Mouse (Mus musculus) left cerebral cortex, adult 2 months (tissue): Measurements from ENCODE around the gene Spred3. TPM values are rescaled to one million over a fixed set of nuclear protein-coding genes. Genes with fewer than 3 reads are reported as not detected.

ENCODE experiments used
- DNase-seq, 2 experiments: peaks; one replicate each; pipeline ENCODE4 v3.0.0; 2021 to 2022; ENCODE audit warnings: low spot score in 2 of 2, mixed read lengths in 1 of 2; ENCODE audit errors: extremely low spot score in 1 of 2
- H3K27ac ChIP-seq: fragments of 200-600 bp; 2 replicates; pipeline ENCODE4 v1.8.1; 2022
- H3K4me3 ChIP-seq: fragments of 200-600 bp; 2 replicates; pipeline ENCODE4 v1.8.1; 2022
- CTCF ChIP-seq: fragments of 200-600 bp; IDR thresholded peaks from 2 replicates; pipeline ENCODE4 v1.8.1; 2022; ENCODE audit warnings: antibody characterized with exemption, mild to moderate bottlenecking, moderate library complexity
- intact Hi-C: fragments of 180-260 bp; cut with DNase I; formaldehyde crosslinking; loops from one replicate; pipeline ENCODE4 v1.15.1; 2025
- total RNA-seq, 2 experiments: library from RNA; stranded (reverse); gene quantifications; 2 replicates each; pipeline ENCODE4 v1.2.3; 2021

The Spred3 gene
- total RNA-seq, 2 experiments from 2014 or later: 56.0 to 59.3 TPM

DNA sequence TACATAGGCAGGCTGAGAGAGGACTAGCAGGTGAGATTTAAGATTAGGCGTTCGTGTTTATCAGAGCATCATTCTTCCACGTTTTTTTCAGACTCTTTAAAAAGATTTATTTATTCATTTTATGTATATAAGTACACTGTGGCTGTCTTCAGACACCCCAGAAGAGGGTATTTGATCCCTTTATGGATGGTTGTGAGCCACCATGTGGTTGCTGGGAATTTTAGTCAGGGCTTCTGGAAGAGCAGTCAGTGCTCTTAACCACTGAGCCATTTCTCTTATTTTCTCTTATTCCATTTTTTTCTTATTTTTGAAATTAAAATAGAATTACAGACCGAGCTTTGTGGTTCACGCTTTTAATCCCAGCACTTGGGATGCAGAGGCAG lies 10.6 kb upstream of the Spred3 start:
- intact Hi-C loops: loop anchor here (2.0 kb wide), 2 partner anchors 58 to 120 kb away; partner anchors contain the start of gene Yif1b

DNA sequence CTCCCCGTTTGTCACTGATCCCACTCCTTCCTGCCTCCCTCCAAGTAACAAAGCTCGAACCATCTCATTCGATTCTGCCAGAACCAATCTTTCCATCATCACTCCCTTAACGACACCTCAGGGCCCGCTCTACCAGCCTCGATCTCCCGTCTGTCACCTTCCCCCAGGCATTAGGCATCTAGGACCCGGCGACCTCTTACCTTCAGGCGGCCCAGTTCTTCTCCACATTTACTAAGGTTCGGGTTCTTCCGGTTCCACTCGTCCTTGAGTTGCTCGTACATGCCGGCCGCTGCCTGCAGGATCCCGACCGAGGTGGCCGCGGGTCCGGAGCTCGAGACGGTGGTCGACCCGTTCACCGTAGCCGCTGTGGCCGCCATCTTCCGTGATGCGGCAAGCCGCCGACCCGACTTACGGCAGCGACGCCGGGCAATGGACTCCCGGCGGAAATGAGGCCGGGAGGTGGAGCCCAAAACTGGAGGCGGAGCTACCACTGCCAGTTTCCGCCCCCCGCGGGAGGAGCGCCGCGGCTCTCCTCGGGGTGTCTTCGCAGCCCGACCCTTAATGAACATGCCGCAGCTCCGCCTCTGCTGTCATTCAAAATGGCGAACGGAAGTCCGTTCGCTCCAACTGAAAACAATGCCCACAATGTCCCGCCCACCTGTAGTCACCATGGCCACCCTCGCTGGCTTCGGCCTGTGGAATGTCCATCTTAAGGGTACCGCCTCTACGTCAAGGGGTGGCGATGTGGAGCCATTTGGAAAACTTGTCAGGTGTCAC lies 10.1 kb upstream of the Spred3 start, which contains the start of gene Psmd8:
TSS of gene Psmd8 (minus strand) at position 625 of the 777 bp plus-strand sequence.
- intact Hi-C loops: loop anchor here (2.0 kb wide), 2 partner anchors 59 to 121 kb away; partner anchors contain the start of gene Yif1b
- peak; percentile 57 for TF ChIP-seq CTCF
- peak within 1 kb of the TSS; percentile 87 for H3K4me3 ChIP-seq

More for the DNA sequence above, 10.6 kb upstream of the Spred3 start:
- Histone ChIP-seq H3K27ac (peak overlapping the region; percentile 78), H3K4me3 (peak overlapping the region; percentile 87)
- no peak for TF ChIP-seq CTCF
- no peak for DNase-seq

DNA sequence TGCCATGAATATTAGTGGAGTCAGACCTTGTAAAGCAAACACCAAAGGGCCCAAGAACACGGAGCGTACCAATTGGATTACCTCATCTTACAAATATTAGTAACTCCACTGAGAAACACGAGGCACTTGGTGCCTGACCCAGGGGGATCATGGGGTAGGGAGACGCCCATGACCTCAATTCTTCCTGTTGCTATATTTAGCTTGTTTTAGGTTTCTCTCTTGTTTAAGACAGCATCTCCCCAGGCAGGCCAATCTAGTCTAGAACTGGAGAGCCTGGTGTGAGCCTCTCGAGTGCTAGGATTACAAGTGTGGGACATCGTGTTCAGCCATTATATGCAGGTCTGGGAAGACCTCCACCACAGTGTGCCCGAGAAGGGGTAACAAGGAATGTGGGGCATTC lies 9.1 kb upstream of the Spred3 start:
- no peak for TF ChIP-seq CTCF
- no peak overlapping the region for H3K27ac ChIP-seq
- intact Hi-C loops: loop anchor here (10.0 kb wide), 1 partner anchor 185 kb away; no protein-coding TSS in a partner anchor
- H3K4me3 ChIP-seq: peak overlapping the region; percentile 87
- no peak for DNase-seq

More for the DNA sequence above, 10.1 kb upstream of the Spred3 start, which contains the start of gene Psmd8:
- peak; percentile 93 to 95 for DNase-seq
- H3K27ac ChIP-seq: peak within 1 kb of the TSS; percentile 90

DNA sequence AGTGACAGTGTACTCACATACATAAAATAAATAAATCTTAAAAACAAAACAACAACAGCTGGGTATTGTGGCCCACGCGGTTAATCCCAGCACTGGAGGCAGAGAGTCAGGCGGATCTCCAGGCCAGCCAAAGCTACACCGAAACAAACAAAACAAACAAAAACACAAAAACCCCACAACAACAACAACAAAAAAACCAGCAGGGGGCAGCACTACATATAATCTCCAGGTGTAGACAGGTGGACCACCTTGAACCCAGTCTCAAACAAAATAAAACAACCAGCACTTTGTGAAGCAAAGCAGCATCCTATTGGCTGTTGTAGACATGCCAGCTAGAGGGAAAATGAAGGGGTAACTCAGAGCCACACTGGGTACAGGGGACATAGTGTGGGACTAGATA lies 7.9 kb upstream of the Spred3 start:
- peak; percentile 39 for TF ChIP-seq CTCF
- H3K4me3 ChIP-seq: no peak overlapping the region
- intact Hi-C loops: loop anchor here (10.0 kb wide), 1 partner anchor 187 kb away; no protein-coding TSS in a partner anchor
- DNase-seq: no peak
- no peak overlapping the region for H3K27ac ChIP-seq

DNA sequence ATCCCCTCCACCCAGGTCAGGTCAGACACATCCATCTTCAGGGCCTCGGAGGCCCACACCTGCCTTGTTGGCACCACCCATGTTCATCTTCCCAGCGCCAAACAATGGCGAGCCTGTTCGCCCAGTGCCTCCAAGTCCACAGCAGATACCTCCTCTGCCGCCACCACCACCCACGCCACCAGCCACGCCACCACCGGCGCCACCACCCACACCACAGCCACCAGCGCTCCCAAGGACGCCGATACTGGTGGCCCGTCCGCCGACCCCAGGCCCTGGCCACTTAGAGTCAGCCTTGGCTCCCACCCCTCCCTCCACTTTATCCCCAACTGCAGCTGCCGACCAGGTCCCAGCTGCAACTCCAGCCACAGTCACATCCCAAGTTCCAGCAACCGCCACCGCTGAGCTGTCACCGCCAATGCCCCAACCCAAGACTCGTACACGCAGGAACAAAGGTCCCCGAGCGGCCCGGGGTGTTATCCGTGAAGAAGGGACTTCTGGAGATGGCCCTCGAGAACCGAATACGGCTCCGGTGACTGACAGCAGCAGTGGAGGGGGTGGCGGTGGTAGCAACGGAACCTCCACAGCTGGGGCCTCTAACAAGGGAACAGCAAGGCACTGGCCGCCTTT lies 2.3 kb upstream of the Spred3 start:
- intact Hi-C loops: loop anchor here (10.0 kb wide), 1 partner anchor 192 kb away; no protein-coding TSS in a partner anchor
- Histone ChIP-seq H3K4me3 (no peak overlapping the region), H3K27ac (no peak overlapping the region)
- no peak for TF ChIP-seq CTCF
- peak in 1 of 2 experiments; percentile 12 for DNase-seq

DNA sequence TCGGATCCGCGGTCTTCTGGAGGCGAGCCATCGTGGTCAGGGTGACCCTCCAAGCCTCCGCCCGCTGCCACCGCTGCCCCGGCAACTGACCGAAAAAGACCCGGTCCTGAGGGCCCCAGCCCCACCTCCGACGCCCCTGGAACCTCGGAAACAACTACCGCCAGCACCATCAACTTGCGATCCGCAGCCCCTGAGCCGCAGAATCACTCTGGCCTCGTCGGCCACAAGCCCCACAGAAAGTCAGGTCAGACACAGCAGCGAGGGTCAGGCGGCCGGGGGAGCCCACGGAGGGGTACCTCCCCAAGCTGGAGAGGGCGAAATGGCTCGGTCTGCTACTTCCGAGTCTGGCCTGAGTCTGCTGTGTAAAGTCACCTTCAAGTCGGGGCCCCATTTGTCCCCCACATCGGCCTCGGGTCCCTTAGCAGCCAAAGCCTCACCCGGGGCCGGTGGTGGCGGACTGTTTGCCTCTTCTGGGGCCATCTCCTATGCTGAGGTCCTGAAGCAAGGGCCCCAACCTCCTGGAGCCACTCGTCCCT lies 1.4 kb upstream of the Spred3 start:
- intact Hi-C loops: loop anchor here (10.0 kb wide), 1 partner anchor 193 kb away; no protein-coding TSS in a partner anchor
- peak in 1 of 2 experiments; percentile 11 for DNase-seq
- TF ChIP-seq CTCF: no peak
- Histone ChIP-seq H3K4me3 (no peak overlapping the region), H3K27ac (no peak overlapping the region)

DNA sequence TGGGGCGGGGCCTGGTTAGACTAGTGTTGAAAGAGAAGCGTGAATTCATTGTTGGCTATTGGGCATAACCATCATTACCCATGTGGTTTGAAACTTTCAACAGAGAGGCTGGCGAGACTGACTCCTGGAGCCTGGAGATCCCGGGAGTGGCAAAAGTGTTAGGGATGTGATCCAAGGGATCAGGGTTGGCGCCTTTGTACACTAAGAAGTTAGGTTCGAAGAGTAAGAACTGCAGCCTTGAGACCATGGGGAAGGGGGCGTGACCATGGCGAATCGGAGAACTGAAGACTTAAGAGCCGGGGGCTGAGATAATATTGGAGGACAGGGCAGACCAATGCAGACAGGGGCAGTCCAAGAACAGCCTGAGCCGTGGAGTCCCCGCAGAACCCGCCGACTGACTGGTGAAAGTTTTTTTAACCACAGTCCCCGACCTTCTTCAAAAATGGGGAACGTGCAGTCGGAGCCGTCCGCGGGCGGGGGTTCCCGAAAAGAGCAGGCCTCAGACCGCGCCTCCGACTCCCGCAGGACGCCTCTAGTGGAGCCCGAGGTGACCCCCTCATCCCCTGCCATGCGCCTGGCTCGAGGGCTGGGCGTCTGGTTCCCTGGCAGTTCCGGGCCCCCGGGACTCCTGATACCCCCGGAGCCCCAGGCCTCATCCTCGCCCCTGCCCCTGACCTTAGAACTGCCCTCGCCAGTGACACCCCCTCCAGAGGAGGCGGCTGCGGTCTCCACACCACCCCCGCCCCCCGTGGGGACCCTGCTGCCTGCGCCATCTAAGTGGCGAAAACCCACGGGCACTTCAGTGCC lies 747 bp upstream of the Spred3 start:
- intact Hi-C loops: loop anchor here (10.0 kb wide), 1 partner anchor 194 kb away; no protein-coding TSS in a partner anchor
- Histone ChIP-seq H3K27ac (no peak overlapping the region), H3K4me3 (peak overlapping the region; percentile 83)
- TF ChIP-seq CTCF: no peak
- peak in 1 of 2 experiments; percentile 10 for DNase-seq

DNA sequence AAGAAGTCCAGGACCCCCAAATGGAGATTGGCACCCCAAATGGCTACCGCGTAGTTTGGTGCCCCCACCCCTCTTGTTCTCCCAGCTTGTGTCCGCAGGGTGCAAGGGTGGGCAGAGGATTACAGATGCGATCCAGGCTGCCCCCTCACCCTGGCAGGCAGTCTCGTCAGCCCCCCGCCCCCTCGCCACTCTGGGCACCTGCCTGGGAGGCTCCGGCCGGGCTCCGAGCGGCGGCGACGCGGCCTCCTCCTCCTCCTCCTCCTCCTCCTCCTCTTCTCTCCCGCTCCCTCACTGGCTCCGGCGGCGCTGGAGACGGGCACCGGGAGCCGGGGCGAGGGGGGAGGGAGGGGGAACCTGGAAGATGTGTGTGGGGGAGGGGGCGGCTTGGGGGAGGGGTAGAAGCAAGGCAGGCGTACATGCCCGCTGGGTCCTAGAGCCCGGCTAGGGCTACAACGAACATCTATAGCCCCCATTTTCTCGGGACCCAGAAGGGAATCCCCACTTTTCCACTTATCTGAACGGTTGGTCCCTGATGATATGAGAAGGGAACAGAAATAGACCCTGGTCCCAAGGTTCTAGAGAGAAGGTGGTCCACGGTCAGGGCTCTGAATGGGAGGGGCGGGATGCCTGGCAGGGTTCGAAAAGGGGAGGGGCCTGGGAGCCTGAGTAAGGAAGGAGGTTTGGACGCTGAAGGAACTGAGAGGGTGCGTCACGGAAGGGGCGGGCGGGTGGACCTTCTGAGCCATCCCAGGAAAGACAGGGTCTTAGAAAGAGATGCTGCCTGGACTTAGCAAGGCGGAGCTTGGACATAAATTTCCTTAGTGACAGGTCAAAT lies 763 bp downstream of the Spred3 start:
- Histone ChIP-seq H3K27ac (peak overlapping the region; percentile 94), H3K4me3 (peak overlapping the region; percentile 83)
- intact Hi-C loops: loop anchor here (10.0 kb wide), 1 partner anchor 195 kb away; no protein-coding TSS in a partner anchor
- TF ChIP-seq CTCF: no peak
- peak; percentile 79 to 81 for DNase-seq

DNA sequence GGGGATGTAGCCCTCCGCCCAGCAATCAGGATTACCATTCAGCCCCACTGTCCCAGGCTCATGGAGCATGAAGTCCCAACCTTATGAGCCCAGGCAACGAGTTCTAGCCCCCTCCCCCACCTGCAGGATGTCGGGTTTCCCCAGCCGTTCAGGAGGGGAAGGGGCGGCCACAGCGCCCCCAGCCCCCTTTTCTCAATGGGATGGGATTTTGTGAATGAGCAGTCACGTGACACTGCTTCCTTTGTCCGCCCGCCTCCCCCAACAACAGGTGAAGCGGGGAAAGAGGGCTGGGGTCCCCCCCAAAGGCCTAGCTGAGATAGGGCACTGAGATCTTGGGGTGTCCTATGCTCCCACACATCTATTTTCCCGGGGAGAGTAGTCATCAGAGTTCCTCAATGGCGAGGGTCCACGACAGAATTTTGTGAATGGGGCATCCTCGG lies 1.4 kb downstream of the Spred3 start:
- Histone ChIP-seq H3K4me3 (peak overlapping the region; percentile 83), H3K27ac (peak overlapping the region; percentile 94)
- TF ChIP-seq CTCF: no peak
- DNase-seq: peak in 1 of 2 experiments; percentile 32
- intact Hi-C loops: no loop called here

DNA sequence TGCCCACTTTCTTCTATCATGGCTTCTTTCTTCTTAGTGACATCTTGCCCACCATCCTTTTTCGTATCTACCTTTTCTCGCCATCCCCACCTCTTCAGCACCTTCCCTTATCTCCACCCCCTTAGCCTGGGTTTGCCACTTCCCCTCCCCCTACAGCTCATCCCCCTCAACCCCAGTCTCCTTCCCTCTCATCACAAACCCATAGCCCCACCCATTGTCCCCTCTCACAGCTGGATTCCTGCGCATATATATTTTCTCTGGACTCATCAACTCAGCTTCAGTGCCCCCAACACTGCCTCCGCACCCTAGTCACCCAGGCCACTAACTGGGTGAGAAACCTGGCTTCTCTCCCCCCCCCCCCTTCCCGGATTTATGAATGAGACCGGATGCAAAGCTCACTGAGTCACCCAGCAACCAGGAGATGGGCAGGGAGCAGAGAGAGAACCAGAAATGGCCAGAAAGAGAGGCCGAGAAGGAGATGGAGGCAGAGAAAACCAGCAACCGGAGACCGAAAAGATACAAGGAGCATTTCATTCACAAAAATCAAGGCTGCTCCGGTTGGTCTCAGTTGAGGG lies 2.0 kb downstream of the Spred3 start:
- Histone ChIP-seq H3K27ac (peak overlapping the region; percentile 94), H3K4me3 (peak overlapping the region; percentile 83)
- no peak for TF ChIP-seq CTCF
- intact Hi-C loops: no loop called here
- DNase-seq: no peak
